Mouse (Mus musculus) lung, postnatal 0 days (tissue): ENCODE results near the gene Flywch2.

Experiments used
- CTCF ChIP-seq: IDR thresholded peaks from 2 replicates; pipeline ENCODE4 v1.5.1; 2016; ENCODE audit warnings: antibody characterized with exemption, mild to moderate bottlenecking
- EP300 ChIP-seq: IDR thresholded peaks from 2 replicates; pipeline ENCODE4 v1.6.1; 2016; ENCODE audit warnings: antibody characterized with exemption, mild to moderate bottlenecking, control low read depth

DNA sequence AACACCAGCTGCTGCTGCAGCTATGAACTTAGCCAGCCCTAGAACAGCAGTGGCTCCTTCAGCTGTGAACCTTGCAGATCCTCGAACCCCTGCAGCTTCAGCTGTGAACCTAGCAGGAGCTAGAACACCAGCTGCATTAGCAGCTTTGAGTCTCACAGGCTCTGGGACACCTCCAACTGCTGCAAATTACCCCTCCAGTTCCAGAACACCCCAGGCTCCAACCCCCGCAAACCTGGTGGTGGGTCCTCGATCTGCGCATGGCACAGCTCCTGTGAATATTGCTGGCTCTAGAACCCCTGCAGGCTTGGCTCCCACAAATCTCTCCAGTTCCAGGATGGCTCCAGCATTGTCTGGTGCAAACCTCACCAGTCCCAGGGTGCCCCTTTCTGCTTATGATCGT is 34.9 kb upstream of the Flywch2 start:
- TF ChIP-seq CTCF, result no peak
- no peak for TF ChIP-seq EP300
